Mouse (Mus musculus) cerebellum, adult 11-12 months (tissue): ENCODE data around the gene Pdzd2.
A peak's percentile ranks its signal among the peaks of the same experiment; 100 is the strongest.
"Not testable (repeated sequence)": the region's sequence is repeated elsewhere in the genome, so short reads cannot be mapped to it uniquely, and the experiment has no call there.

Source experiments
- DNase-seq: peaks from one replicate; pipeline ENCODE4 v3.0.0; 2022

Pdzd2 gene

DNA sequence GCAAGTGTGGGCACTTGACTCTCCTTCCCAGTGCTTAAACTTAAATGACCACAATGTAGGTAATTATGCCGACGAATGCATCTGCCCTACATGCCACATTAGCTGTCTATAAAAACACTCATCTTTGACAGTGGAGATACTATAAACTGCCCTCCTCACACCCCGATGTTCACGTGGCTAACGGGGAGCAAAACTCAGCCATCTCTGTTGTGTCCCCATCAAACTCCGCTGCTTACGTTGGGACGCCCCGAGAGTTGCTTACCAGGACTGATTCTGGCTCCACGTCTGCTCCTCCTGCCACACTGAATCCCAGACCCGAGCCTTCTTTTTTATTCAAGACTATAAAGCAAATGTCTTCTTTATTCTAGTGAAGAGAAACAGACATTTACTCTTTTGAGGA lies 371.4 kb downstream of the Pdzd2 start:
- DNase-seq = no peak

DNA sequence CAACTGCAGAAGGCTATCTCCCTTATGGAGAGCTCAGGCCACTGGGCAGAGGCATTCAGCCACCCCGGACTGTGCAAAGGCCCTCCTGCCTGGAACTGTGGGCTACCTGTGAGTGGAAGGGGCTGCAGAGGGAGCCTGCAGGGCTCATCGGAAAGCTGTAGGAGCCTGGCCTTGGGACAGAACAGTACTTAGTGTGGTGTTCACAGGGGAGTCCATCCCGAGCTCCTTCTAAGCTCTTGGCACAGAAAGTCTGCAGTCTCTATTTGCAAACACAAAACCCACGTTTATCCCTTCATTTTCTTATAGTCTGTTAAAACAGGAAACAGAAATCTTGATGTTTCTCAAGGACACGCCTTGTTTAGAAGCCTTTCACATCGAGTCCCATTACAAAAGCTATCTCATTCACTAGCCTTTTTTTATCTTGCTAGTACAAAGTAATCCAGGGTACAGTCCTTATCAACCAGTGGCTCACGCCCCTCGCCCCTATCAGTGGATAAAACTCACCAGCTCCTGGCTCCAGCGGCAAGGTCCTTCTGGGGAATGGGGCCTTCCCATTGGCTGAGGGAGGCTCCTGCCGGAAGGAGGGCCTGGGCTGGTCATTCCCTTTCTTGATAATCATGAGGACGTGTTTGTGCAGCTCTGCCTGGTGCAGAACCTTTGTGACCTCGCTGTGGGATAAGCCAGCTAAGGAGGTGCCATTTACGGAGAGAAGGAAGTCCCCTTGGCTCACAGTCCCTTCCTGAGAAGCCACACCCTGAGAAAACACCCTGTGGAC lies 372.2 kb downstream of the Pdzd2 start:
- no peak for DNase-seq

DNA sequence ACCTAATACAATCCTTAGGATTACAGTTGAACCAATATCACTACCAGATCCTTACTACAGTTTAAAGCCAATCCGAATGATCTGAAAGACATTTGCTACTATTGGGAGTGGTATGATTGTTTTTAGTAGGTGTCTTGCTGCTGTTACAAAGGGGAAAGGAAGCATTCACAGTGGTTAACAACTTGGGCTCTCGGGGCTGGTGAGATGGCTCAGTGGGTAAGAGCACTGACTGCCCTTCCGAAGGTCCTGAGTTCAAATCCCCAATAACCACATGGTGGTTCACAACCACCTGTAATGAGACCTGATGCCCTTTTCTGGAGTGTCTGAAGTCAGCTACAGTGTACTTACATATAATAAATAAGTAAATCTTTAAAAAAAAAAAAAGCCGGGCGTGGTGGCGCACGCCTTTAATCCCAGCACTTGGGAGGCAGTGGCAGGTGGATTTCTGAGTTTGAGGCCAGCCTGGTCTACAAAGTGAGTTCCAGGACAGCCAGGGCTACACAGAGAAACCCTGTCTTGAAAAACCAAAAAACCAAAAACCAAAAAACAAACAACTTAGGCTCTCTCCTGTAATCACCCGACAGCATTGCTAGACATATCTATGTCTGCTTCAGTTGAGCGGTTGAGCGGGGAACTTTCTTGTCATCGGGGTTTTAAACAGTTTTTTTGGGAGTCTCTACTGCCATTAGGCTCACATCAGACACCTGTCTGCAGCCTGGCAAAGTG lies 373.0 kb downstream of the Pdzd2 start:
- DNase-seq = not testable (repeated sequence)

DNA sequence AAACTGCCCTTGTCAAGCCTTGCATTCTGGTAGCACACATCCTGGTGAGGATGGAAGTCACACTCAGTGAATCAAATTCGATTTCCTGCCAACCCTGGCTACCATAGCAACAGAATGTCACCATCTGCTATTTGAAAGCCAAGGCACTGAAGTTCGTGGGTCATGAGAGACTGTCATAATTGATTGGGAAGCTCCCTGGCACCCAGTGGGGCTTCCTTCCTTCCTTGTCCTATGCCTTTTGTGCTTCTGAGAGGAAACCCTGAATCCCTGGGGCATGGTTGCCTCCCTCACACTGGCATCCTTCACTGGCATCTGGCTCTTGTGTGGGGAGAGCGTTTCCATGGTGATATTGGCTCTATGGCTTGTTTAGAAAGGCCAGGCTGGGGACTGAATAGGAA lies 373.7 kb downstream of the Pdzd2 start:
- peak; percentile 67 for DNase-seq

DNA sequence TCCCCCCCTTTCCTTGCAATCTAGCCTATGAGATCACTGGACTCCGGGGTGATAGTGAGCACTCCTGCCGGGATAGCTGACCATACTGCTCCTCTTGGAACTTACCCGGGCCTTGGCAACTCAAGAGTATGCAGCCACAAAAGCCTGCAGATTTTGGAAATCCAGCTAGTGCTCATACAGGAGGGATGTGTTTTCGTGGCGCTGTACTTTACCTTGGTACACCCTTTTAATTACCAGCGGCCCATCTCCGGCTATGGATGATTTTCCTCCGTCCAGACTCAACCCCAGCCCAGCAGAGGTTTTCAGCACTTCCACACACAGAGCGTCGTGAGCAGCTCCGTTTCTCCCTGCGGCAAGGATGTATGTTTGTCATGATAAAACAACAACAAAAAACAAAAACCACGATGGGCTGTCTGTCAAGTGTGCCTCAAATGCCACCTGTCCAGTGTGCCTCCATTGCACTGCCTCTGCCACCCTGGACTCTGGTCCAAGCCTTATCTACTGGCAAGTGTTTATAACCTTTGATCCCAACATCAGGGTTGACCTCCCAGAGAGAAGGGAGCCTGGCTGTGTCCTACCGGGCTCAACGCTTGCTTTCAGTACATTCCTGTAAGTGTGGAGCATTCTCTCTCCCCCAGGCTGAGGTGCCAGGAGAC lies 374.2 kb downstream of the Pdzd2 start:
- DNase-seq = no peak

DNA sequence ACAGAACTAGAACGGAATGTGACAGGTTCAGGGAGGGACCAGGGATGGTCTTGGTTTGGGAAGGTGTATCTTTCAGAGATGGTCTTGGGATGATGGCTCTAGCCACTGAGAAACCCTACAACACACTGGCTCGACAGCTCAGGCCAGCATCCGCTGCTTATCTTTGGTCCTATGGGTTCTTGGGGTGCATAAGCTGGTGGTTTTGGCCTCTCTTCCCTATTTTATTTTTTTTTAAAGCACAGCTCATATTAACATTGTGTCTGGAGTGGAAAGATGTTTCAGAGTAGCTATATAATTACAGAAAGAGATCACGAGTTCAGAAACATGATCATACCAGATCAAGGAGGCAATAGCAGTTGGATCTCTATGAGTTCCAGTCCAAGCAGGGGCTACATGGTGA lies 375.6 kb downstream of the Pdzd2 start:
- no peak for DNase-seq

DNA sequence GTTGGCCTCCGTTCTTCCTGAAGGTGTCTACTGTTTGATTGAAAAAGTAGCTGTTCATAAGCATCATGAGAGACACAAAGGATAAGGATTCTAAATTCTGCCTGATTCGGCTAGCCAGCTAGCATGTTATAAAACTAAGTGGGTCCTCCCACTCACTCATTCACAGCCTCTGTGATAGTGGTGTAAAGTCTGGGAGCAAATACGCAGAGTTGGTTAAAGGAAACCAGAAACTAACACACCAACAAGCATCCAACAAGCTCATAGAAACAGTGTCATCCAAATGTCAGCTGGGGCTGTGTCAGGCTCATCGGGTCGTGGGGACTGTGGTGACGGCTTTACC lies 377.1 kb downstream of the Pdzd2 start:
- DNase-seq = no peak

DNA sequence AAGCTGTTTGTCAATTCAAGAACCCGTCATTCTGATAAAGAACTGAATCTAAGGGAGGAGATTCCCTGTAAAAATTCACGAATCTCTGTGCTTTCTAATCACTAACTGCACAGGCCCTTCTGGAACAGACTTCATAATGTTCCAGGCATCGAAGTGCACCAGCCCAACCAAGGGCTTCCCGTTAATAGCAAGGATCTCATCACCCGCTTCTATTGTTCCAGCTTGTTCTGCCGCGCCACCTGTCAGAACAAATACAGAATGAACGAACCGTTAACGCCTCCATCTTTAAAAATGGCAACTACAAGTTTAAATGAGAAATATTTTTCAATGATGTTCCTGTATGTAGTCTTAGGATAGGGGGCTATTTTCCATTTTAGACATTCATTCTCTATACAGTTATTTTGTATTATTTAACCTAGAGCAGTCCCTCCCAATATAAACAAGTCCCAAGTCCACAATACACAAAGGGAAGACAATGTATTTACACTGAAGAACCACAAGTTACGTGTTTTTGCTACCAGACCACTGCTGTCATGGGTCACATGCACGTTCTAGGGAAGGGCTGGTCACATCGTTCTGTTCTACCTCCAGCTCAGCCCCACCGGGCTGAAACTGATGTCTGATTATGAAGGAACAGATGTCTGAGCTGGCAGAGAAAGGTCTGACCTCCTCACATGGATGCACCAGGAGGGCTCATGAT lies 377.6 kb downstream of the Pdzd2 start:
- DNase-seq = no peak

DNA sequence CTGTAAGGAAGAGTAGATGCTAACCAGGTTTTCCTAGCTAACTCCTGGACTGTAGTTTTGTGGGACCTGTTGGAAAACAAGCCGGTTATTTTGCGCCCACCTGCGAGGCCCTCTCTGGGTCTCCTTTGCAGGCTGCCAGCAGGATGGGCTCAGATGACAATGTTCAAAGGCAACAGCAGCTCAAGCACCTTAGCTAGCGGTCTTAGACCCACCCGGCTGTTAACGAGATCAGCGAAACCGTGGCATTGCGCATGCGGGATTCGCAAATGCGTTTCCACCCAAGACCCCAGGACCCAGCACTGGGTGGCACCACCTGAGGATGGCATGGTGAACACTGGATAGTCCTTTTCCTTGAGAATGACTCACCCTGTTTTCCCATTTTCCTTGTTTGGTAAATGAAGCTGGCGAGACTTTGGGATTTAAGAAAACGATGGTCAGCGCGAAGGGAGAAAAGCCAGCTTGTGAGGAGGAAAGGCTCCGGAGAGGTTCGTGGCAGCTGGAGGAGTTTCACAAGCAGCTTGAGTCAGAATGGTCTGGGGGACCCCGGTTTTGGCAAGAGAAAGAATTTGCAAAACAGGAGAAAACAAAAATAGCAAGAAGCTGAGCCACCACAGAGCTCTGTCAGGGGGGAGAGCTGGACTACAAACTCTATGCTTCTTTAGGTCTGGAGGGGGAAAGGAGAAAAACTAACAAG lies 379.1 kb downstream of the Pdzd2 start:
- DNase-seq = no peak

DNA sequence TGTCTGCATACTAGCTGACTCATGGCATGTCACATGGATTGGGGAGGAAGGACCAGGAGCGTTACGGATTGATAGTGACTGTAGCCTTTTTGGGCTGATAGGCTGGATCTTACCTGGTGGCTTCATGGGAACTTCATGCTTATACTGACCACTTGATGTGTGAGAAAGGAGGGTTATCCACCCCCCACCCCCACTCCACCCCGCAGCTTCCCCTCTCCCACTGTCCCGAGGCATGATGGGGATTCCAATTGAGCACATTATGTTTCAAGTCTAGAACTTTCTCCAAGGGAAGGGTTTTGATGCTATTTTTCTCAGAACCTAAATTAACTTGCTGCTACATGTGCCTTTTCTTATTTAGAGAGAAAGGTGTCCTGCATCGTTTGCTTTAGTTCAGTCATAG lies 381.3 kb downstream of the Pdzd2 start:
- no peak for DNase-seq

DNA sequence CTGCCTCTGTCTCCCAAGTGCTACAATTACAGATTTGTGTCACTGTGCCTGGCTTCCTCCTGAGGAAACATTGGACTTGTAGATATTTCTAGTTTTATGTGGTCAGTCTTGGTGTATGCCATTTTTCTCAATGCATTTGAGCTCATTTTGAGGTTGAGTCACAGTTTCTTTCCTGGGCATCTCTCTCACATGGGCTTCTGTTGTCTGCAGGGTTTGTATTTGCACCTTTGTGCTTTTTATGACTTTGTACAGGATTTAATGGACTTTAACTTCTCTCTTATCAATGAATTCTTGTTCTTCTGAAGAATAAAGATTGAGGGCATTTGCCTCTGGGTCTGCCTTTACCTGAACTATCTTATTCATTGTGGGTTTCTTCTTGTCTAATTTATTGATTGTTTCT lies 382.3 kb downstream of the Pdzd2 start:
- no peak for DNase-seq

DNA sequence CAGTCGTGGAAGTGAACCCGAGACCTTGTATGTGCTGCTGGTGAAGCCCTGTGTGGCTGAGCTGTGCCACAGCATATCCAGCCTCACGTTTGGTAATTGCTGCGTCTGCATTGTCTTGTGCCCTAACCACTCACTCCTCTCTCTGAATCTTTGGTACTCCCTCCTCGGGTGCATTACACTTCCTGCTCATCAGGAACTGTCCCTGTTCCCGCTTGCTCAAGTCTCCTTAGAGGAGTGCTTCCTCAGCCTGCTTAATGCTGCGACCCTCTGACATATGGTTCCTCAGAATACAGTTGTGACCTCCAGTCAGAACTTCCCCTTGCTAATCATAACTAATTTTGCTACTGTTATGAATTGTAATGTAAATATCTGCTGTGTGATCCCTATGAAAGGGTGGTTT lies 383.8 kb downstream of the Pdzd2 start:
- DNase-seq = no peak

DNA sequence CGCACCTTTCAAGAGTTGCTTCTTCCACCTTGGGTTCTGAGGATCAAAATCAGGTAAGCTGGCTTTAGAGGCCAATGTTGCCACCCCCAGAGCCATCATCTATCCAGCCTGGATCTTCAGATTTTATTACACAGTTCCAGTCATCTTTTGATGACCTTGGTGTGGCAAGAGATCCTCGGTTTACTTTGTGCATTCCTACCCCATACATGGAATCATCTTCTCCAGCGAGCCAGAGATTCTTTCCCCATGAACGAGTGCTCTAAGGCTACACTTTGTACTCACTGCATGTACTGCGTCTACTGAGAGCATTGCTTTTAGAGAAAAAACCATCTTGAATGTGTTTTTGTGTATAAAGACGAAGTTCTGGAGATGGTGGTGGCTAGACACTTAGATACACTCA lies 384.5 kb downstream of the Pdzd2 start:
- DNase-seq = no peak

DNA sequence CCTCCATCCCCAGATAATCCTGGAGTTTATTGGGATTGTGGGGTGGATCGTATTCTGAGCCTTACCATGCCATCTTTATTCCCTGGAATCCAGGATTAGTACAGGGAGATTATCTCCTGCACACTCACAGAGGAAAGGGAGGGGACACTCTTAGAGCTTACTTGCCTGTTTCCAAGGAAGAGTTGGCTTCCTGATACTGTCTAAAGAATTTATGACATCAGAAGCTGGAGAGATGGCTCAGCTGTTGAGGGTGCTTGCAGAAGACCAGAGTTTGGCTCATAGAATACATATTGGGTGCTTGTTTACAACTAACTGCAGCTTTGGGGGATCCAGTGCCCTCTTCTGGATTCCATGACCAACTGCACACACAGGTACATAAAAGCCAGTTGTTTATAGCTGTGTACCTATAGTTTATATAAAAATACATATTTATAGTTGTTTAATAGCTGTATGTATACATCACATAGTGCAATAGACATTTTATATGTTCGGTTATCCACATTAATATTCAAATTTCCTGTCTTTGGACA lies 385.4 kb downstream of the Pdzd2 start:
- no peak for DNase-seq

DNA sequence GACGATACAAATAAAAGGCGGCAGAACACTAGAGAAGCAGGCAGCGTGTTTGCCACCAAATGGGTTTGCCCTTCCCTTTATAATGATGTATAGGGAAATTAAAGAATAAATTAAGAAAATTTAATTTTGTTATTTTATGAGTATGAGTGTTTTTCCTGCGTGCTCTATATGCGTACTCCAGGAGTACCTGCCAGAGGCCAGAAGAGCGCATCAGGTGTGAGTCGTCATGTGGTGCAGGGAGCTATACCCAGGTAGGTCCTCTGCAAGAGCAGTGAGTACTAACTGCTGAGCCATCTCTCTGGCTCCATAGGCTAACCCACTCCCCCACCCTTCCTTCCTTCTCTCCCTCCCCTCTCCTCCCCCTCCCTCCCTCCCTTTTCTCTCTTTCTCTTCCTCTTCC lies 388.3 kb downstream of the Pdzd2 start:
- DNase-seq = no peak

DNA sequence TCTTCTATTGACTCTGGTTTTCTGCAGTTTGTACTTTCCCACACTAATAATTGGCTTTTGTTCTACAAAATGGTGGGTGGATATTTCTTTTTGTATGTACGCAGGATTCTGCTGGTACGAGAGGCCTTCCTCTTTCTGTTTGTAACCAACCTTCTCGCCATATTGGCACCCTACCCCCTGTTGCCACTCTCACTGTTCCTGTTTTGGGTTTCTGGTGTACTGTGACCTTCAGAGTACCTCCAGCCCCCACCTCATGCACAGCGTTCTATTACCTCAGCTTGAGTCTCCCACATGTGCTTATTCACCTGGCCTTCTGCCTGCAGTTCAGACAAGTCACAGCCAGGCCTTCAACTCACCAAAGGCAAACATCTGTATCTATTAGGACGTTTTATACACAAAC lies 389.9 kb downstream of the Pdzd2 start:
- no peak for DNase-seq

DNA sequence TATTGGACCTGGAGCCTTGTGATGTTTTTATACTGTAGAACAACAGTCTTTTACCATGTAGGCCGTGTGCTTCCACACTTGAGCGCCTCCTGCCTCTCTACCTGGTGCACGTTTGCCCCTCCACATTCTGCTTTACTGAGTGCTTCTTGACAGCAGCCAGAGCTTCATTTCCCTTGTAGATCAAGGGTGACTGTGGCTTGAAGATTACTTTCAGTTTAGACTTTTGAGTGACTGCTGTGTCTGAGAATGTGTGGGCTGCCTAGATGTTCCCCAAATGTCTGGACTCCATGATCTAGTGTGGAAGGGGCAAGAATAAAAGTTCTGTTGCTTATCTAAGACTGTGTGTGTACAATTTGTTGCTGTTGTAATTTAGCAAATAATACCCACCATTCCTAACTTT lies 390.8 kb downstream of the Pdzd2 start:
- no peak for DNase-seq

DNA sequence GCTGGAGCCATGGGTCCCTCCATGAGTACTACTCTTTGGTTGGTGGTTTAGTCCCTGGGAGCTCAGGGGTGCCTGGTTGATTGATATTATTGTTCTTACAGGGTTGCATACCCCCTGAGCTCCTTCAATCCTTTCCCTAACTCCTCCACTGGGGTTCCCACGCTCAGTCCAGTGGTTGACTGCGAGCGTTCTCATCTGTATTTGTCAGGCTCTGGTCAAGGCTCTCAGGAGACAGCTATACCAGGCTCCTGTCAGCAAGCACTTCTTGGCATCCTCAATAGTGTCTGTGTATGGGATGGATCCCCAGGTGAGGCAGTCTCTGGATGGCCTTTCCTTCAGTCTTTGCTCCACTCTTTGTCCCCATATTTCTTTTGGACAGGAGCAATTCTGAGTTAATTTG lies 392.8 kb downstream of the Pdzd2 start:
- no peak for DNase-seq

DNA sequence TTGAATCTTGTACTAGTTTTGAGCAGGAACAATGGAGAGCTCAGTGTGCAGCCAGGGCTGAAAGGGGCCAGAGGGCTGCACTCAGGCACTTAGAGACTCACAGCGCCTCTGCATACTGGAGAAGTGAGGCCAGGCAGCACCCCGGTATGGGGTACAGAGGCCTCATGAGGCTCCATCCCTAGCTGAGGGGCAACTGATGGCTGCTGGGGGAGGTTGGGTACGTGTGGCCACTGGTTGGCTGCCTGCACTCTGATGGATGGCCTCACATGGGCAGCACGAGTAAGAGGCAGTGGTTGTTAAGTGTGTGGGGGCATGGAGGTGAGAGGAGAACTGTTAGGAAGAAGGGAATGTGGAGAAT lies 398.3 kb downstream of the Pdzd2 start:
- DNase-seq = no peak

DNA sequence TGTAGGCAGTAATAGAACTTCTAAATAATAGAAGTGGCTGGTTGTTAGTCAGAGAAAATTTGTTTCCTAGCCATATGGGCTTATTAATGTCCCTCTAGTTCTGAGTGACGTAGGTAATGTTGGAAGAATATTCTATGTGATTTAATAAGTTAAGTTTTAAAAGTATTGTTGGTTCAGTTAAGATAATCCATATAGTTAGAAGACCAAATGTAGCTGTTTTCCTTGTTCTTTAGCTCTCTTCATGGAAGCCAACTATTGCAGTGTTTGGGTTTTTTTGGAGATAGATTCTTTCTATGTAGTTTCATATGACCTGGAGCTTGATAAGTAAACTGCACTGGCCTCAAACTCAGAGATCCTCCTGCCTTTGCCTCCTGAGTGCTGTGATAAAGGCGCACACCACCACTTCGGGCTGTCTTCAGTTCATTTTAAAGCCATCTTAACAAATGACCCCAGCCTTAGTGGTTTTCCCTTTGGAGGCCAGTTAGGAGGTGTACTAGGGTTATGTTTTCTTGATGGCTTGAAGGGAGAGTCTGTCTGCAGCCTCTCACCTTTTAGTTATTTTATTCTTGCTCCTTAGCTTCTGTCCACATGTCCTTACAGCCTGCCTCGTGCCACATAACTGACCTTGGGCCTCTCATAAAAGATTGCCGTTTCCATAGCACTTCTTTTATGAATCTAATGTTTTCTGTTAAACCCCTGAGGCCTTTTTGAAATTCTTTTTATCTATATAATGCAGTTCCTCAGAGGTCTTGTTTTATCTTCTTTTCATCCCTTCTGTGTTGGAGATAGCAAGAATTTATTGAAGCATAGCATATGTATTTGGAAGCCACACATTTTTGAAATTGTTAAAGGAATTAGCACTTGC lies 399.0 kb downstream of the Pdzd2 start:
- no peak for DNase-seq

DNA sequence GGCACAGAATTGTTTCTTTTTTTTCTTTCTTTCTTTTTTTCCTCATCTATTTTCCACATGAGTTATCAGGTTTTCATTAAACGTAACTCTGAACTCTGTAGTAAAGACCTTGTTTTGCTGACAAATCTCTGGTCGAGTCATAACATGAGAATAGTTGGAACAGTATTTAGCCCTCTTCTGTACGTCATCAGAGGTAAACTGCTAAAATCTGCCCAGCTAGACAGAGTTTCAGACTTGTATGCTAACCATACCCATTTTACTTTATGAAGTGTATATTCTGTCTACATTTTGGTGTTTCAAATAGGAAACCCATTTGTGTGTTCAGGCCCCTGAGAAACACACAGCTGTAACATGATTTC lies 402.0 kb downstream of the Pdzd2 start:
- no peak for DNase-seq
